Mouse (Mus musculus) naive thymus-derived CD4-positive, alpha-beta T cell, adult 5 months (primary cell): ENCODE data around the gene Zfhx2. TPM values are rescaled to one million over a fixed set of nuclear protein-coding genes. Genes with fewer than 3 reads are reported as not detected.

Experiments
- polyA plus RNA-seq: library from polyadenylated mRNA; unstranded; fragments of 100-300 nt; shearing (Covaris generic); gene quantifications from one replicate; pipeline ENCODE4 v1.2.1, GENCODE M21; 2017

Gene Zfhx2
- polyA plus RNA-seq = 4.0 TPM

GRCm38 (mm10) chr14:55092011-55092577, at the start of gene Zfhx2:
Gene Zfhx2, minus strand, starts transcription at chr14:55092324.

GRCm38 (mm10) chr14:55116425-55117200, 24.5 kb upstream of the Zfhx2 start, which contains the start of gene Jph4:
Gene Jph4, minus strand, starts transcription at chr14:55116935.

GRCm38 (mm10) chr14:55105836-55106809, 14.0 kb upstream of the Zfhx2 start, which contains the start of gene Ap1g2:
Gene Ap1g2, minus strand, starts transcription at chr14:55106593.

GRCm38 (mm10) chr14:55094704-55095231, 2.6 kb upstream of the Zfhx2 start, which contains the start of gene Thtpa:
Gene Thtpa, plus strand, starts transcription at chr14:55094784.

GRCm38 (mm10) chr14:55014991-55015766, 76.9 kb downstream of the Zfhx2 start, which contains the start of gene Ngdn:
Gene Ngdn, plus strand, starts transcription at chr14:55015454.

Other genes with a start within 250 kb of the Zfhx2 start
- 3.7 TPM for gene Homez, start 221.4 kb downstream of the Zfhx2 start, polyA plus RNA-seq
- 2.7 TPM for gene Ppp1r3e, start 214.8 kb downstream of the Zfhx2 start, polyA plus RNA-seq
- gene Bcl2l2, start 208.9 kb downstream of the Zfhx2 start, polyA plus RNA-seq = 0.25 TPM
- not detected for gene Gm20521, start 208.9 kb downstream of the Zfhx2 start, polyA plus RNA-seq
- gene Pabpn1, start 199.8 kb downstream of the Zfhx2 start, polyA plus RNA-seq = 229 TPM
- 2.7 TPM for gene Slc22a17, start 179.2 kb downstream of the Zfhx2 start, polyA plus RNA-seq
- gene Efs, start 166.2 kb downstream of the Zfhx2 start, polyA plus RNA-seq = not detected
- gene Il25, start 159.6 kb downstream of the Zfhx2 start, polyA plus RNA-seq = not detected
- gene Cmtm5, start 156.1 kb downstream of the Zfhx2 start, polyA plus RNA-seq = not detected
- gene Myh6, start 125.4 kb downstream of the Zfhx2 start, polyA plus RNA-seq = not detected
- gene Gm17428, start 115.4 kb downstream of the Zfhx2 start, polyA plus RNA-seq = not detected
- not detected for gene Myh7, start 97.7 kb downstream of the Zfhx2 start, polyA plus RNA-seq
- gene Ngdn, start 76.9 kb downstream of the Zfhx2 start, polyA plus RNA-seq = 144 TPM
- 3.3 TPM for gene Thtpa, start 2.5 kb upstream of the Zfhx2 start, polyA plus RNA-seq
- gene Ap1g2, start 14.3 kb upstream of the Zfhx2 start, polyA plus RNA-seq = 137 TPM
- not detected for gene Jph4, start 24.6 kb upstream of the Zfhx2 start, polyA plus RNA-seq
- gene Dhrs2, start 129.7 kb upstream of the Zfhx2 start, polyA plus RNA-seq = not detected